Mouse (Mus musculus) hindbrain, embryonic 16.5 days (tissue): ENCODE results near the gene Fnip2. TPM values are rescaled to one million over a fixed set of nuclear protein-coding genes. Genes with fewer than 3 reads are reported as not detected.
"Not testable (repeated sequence)": the region's sequence is repeated elsewhere in the genome, so short reads cannot be mapped to it uniquely, and the experiment has no call there.

ENCODE experiments used
- ATAC-seq: fragments of 200-750 bp; cut with Nextera tagmentation; 2 replicates; pipeline ENCODE4 v1.8.0; 2017; ENCODE audit warnings: moderate TSS enrichment, moderate library complexity
- H3K27ac ChIP-seq: fragments of 300-500 bp; sonication (generic); 2 replicates; pipeline ENCODE4 v1.5.1; 2014; ENCODE audit warnings: low read depth, mild to moderate bottlenecking, control low read depth, low read length, moderate library complexity
- H3K27me3 ChIP-seq: fragments of 300-500 bp; sonication (generic); replicated peaks from 2 replicates; pipeline ENCODE4 v1.6.1; 2014; ENCODE audit warnings: low read length; ENCODE audit not compliant: control insufficient read depth, insufficient read depth
- H3K36me3 ChIP-seq: fragments of 300-500 bp; sonication (generic); 2 replicates; pipeline ENCODE4 v1.6.1; 2014; ENCODE audit warnings: mild to moderate bottlenecking, low read length, moderate library complexity, mixed read lengths; ENCODE audit not compliant: control insufficient read depth, insufficient read depth
- H3K4me1 ChIP-seq: fragments of 300-500 bp; sonication (generic); 2 replicates; pipeline ENCODE4 v1.6.1; 2014; ENCODE audit warnings: low read depth, low read length; ENCODE audit not compliant: control insufficient read depth, insufficient read depth
- H3K4me2 ChIP-seq: fragments of 300-500 bp; sonication (generic); 2 replicates; pipeline ENCODE4 v1.6.1; 2014; ENCODE audit warnings: mild to moderate bottlenecking, low read length, control low read depth, moderate library complexity
- H3K4me3 ChIP-seq: fragments of 300-500 bp; sonication (generic); 2 replicates; pipeline ENCODE4 v1.5.1; 2014; ENCODE audit warnings: mild to moderate bottlenecking, low read length, control low read depth, moderate library complexity
- H3K9ac ChIP-seq: fragments of 300-500 bp; sonication (generic); 2 replicates; pipeline ENCODE4 v1.6.1; 2014; ENCODE audit warnings: low read depth, mild to moderate bottlenecking, control low read depth, low read length, moderate library complexity
- H3K9me3 ChIP-seq: fragments of 300-500 bp; sonication (generic); 2 replicates; pipeline ENCODE4 v1.6.1; 2014; ENCODE audit warnings: mild to moderate bottlenecking, low read length, moderate library complexity; ENCODE audit not compliant: control insufficient read depth
- WGBS: fragments of 180-500 bp; shearing (Covaris S2); extraction: QIAGEN DNeasy Blood & Tissue Kit; methylation state at CpG from one replicate; pipeline ENCODE4 v1.1.7; 2014; 5-methylcytosine and 5-hydroxymethylcytosine counted together
- polyA plus RNA-seq: library from polyadenylated mRNA; unstranded; fragments of >200 nt; fragmentation: Nextera tagmentation; extraction: Ambion mirVana; gene quantifications from 2 replicates; pipeline ENCODE4 v1.2.1, GENCODE M21; 2015

The Fnip2 gene
- polyA plus RNA-seq, 1 experiment from 2014 or later: 4.5 TPM

GRCm38 (mm10) chr3:79446648-79447047 is 120.9 kb downstream of the Fnip2 start:
- H3K4me1 ChIP-seq, H3K4me3 ChIP-seq, H3K9me3 ChIP-seq, H3K36me3 ChIP-seq, H3K27ac ChIP-seq, H3K27me3 ChIP-seq, ATAC-seq, H3K9ac ChIP-seq, H3K4me2 ChIP-seq: not testable (repeated sequence)
- 83% methylated on average over 3 of the region's 3 CpGs for WGBS

- no peak for ATAC-seq
- Histone ChIP-seq H3K36me3 (no peaks in the 10 kb centered on the region), H3K4me1 (peaks cover 5% of the 10 kb centered on the region), H3K4me3 (no peak overlapping the region), H3K9me3 (no peaks in the 10 kb centered on the region; the same call in 1 of the 2 replicates), H3K9ac (no peak overlapping the region), H3K4me2 (no peak overlapping the region), H3K27me3 (no peaks in the 10 kb centered on the region), H3K27ac (no peak overlapping the region)
- 94% methylated on average over 4 of the region's 4 CpGs for WGBS
These were observed 121.5 kb downstream of the Fnip2 start for GRCm38 (mm10) chr3:79446124-79446523.

- no peak overlapping the region for H3K27ac ChIP-seq
- H3K36me3 ChIP-seq: no peaks in the 10 kb centered on the region
These were observed 122.6 kb downstream of the Fnip2 start for GRCm38 (mm10) chr3:79445041-79445440.

GRCm38 (mm10) chr3:79443850-79444249 is 123.7 kb downstream of the Fnip2 start:
- no peak for ATAC-seq
- Histone ChIP-seq H3K9me3 (no peaks in the 10 kb centered on the region; the same call in 1 of the 2 replicates), H3K9ac (no peak overlapping the region), H3K27ac (no peak overlapping the region), H3K36me3 (no peaks in the 10 kb centered on the region), H3K4me1 (peaks cover 6% of the 10 kb centered on the region), H3K4me3 (no peak overlapping the region), H3K4me2 (no peak overlapping the region), H3K27me3 (no peaks in the 10 kb centered on the region)
- WGBS: 69% methylated on average over 4 of the region's 4 CpGs

More at GRCm38 (mm10) chr3:79445041-79445440, 122.6 kb downstream of the Fnip2 start:
- 85% methylated on average over 8 of the region's 8 CpGs for WGBS
- Histone ChIP-seq H3K27me3 (no peaks in the 10 kb centered on the region), H3K9ac (no peak overlapping the region), H3K4me2 (no peak overlapping the region), H3K9me3 (no peaks in the 10 kb centered on the region; the same call in 1 of the 2 replicates), H3K4me3 (no peak overlapping the region), H3K4me1 (peaks cover 6% of the 10 kb centered on the region)
- ATAC-seq: no peak

- 39% methylated on average over 12 of the region's 12 CpGs for WGBS
- Histone ChIP-seq H3K36me3 (no peaks in the 10 kb centered on the region), H3K27ac (peak overlapping the region; percentile 59), H3K27me3 (no peaks in the 10 kb centered on the region), H3K4me2 (peak overlapping the region; percentile 9), H3K9me3 (no peaks in the 10 kb centered on the region; the same call in 1 of the 2 replicates), H3K4me1 (peaks cover 6% of the 10 kb centered on the region), H3K9ac (peak overlapping the region; percentile 27; the same call in 1 of the 2 replicates), H3K4me3 (no peak overlapping the region)
- ATAC-seq: peak; percentile 85
These were observed 126.6 kb downstream of the Fnip2 start for GRCm38 (mm10) chr3:79440976-79441491.

GRCm38 (mm10) chr3:79438276-79438675 is 129.3 kb downstream of the Fnip2 start:
- 97% methylated on average over 3 of the region's 3 CpGs for whole genome bisulfite sequencing
- H3K27ac ChIP-seq: no peak overlapping the region
- ATAC-seq: no peak
- H3K9me3 ChIP-seq: no peaks in the 10 kb centered on the region
- H3K9ac ChIP-seq: no peak overlapping the region
- no peak overlapping the region for H3K4me2 ChIP-seq
- peaks cover 6% of the 10 kb centered on the region for H3K4me1 ChIP-seq
- H3K27me3 ChIP-seq: no peaks in the 10 kb centered on the region
- H3K4me3 ChIP-seq: no peak overlapping the region
- H3K36me3 ChIP-seq: no peaks in the 10 kb centered on the region

GRCm38 (mm10) chr3:79436186-79436585 is 131.4 kb downstream of the Fnip2 start:
- Histone ChIP-seq H3K4me2 (no peak overlapping the region), H3K36me3 (no peaks in the 10 kb centered on the region), H3K4me3 (no peak overlapping the region), H3K27ac (no peak overlapping the region), H3K27me3 (no peaks in the 10 kb centered on the region), H3K9me3 (no peaks in the 10 kb centered on the region), H3K4me1 (peaks cover 1% of the 10 kb centered on the region), H3K9ac (no peak overlapping the region)
- peak; percentile 45; the same call in 1 of the 2 replicates for ATAC-seq
- WGBS: 78% methylated on average over 7 of the region's 7 CpGs

- H3K9ac ChIP-seq: no peak overlapping the region
- no peaks in the 10 kb centered on the region for H3K4me1 ChIP-seq
- no peak overlapping the region for H3K27ac ChIP-seq
- no peaks in the 10 kb centered on the region for H3K27me3 ChIP-seq
- H3K9me3 ChIP-seq: no peaks in the 10 kb centered on the region
- no peaks in the 10 kb centered on the region for H3K36me3 ChIP-seq
- no peak overlapping the region for H3K4me3 ChIP-seq
- H3K4me2 ChIP-seq: no peak overlapping the region
- no peak for ATAC-seq
- WGBS: 45% methylated on average over 5 of the region's 5 CpGs
These were observed 132.6 kb downstream of the Fnip2 start for GRCm38 (mm10) chr3:79434985-79435384.

- no peaks in the 10 kb centered on the region for H3K9me3 ChIP-seq
- no peak overlapping the region for H3K4me3 ChIP-seq
- no peaks in the 10 kb centered on the region for H3K36me3 ChIP-seq
- H3K4me1 ChIP-seq: no peaks in the 10 kb centered on the region
- ATAC-seq: no peak
- 83% methylated on average over 9 of the region's 9 CpGs for WGBS
- H3K4me2 ChIP-seq: no peak overlapping the region
- no peaks in the 10 kb centered on the region for H3K27me3 ChIP-seq
- H3K27ac ChIP-seq: no peak overlapping the region
- no peak overlapping the region for H3K9ac ChIP-seq
These were observed 133.2 kb downstream of the Fnip2 start for GRCm38 (mm10) chr3:79434436-79434835.
